Mouse (Mus musculus): Measurements from ENCODE around the gene Dlec1. TPM values are rescaled to one million over a fixed set of nuclear protein-coding genes. Genes with fewer than 3 reads are reported as not detected.

The Dlec1 gene
- total RNA-seq, 2 experiments from 2014 or later, result 0.64 TPM; not detected in 1

GRCm38 (mm10) chr9:119142066-119142465 is 39.8 kb downstream of the Dlec1 start:
- no peak for DNase-seq

GRCm38 (mm10) chr9:119143372-119143771 is 41.1 kb downstream of the Dlec1 start:
- no peak for DNase-seq

DNA sequence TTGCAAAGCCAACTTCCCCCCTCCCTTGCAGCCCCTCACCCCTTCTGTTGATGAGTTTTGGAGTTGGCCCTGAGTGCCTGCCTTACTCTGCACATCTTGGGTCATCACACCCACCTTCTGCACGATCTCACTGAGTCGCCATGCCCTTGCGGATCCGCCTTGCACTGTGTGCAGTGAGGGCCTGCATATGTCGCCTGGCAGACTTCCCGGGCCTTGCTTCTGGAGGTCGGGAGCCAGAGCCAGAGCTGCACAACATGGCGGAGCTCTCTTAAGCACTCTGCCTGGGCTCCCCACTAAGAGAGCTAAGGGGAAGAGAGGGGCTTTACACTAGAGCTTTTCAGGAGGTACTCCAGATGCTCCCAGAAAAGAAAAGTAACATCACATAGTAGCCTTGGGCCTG is 42.4 kb downstream of the Dlec1 start:
- DNase-seq, result no peak

DNA sequence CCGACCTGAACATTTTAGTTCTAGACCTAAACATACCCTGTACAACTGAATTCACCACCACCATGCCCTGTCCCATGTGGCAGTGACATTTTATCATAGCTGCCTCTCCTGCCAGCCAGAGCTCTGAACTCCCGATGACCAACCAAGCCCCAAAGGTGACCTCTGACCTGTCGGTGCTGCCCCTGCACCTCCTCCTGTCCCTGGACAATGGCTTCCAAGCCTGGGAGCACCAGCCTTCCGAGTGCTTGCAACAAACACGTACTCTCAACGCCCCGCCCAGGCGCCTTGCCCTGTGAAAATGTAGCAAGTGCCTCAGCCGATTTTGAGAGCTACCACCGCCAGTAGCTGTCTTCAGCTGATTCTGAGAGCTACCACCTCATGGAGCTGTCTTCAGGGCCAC is 42.9 kb downstream of the Dlec1 start:
- DNase-seq, result no peak

GRCm38 (mm10) chr9:119145638-119146037 is 43.4 kb downstream of the Dlec1 start:
- no peak for DNase-seq

DNA sequence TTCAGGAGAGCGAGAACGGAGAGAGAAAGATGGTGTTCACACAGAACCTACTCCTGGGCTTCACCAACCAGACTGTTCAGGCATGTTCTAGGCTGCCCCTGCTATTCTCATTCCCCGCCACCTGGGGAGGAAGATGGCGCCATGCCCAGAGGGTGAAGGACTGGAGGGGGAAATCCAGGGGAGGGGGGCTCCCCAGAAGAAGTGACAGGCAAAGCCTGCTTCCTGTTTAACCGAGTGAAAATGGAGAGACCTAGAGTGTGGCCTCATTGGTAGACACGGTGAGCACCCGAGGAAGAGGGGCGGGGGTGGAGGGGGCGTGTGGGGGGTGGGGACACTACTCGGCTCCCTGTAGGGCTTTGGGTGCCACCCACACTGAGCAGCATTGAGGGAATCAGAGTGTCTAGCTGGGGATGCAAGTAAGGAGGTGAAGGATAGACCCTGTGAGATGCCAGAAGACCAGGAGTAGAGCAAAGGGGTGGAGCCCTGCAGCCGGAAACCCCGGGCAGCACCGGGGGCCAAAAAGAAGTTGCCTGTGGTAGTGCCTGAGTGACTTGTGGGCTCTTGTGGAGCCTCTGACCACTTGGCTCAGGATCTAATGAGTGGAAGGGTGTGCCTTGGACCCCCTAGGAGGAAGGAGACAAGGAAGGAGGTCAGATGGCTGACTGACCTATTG is 44.0 kb downstream of the Dlec1 start:
- DNase-seq, result no peak

DNA sequence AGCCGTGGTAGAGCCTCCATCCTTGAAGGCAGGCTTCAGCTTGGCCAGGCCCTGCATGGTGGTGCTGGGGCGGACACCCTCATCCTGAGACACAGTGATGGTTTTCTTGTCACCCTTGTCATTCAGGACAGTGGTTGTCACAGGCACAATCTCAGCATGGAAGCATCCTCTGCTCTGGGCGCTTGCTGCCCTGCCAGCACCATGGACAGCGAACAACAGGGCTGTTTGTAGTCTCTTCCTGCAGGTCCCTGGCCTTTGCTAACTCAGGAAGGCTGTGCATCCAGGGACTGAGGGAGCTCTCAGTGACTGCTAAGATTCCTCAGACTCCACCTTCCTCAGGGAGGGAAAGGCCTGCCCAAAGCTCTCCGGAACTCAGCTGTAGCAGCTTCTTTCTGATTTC is 47.3 kb downstream of the Dlec1 start:
- peak; percentile 12 to 56 for DNase-seq

DNA sequence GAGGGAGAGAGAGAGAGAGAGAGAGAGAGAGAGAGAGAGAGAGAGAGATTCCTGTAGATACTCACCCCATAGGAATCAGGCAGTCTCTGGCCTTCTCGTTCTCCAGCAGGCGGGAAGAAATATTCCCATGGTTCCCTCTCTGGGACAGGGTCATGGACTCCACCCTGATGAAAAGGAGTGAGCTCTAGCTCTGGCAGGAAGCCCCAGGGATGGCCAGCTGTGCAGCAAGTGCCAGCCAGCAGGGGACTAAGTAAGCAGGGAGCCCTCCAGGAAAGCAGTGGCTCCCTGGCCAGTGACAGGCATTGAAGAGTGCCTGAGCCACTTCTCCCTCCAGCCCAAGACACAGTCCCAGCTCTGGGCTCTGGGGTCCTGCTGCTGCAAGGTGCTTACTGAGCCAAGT is 49.5 kb downstream of the Dlec1 start:
- no peak for DNase-seq

GRCm38 (mm10) chr9:119155416-119155815 is 53.1 kb downstream of the Dlec1 start:
- DNase-seq, result peak; percentile 8 to 21

GRCm38 (mm10) chr9:119155826-119156225 is 53.5 kb downstream of the Dlec1 start:
- peak in 1 of 2 experiments; percentile 5 for DNase-seq

DNA sequence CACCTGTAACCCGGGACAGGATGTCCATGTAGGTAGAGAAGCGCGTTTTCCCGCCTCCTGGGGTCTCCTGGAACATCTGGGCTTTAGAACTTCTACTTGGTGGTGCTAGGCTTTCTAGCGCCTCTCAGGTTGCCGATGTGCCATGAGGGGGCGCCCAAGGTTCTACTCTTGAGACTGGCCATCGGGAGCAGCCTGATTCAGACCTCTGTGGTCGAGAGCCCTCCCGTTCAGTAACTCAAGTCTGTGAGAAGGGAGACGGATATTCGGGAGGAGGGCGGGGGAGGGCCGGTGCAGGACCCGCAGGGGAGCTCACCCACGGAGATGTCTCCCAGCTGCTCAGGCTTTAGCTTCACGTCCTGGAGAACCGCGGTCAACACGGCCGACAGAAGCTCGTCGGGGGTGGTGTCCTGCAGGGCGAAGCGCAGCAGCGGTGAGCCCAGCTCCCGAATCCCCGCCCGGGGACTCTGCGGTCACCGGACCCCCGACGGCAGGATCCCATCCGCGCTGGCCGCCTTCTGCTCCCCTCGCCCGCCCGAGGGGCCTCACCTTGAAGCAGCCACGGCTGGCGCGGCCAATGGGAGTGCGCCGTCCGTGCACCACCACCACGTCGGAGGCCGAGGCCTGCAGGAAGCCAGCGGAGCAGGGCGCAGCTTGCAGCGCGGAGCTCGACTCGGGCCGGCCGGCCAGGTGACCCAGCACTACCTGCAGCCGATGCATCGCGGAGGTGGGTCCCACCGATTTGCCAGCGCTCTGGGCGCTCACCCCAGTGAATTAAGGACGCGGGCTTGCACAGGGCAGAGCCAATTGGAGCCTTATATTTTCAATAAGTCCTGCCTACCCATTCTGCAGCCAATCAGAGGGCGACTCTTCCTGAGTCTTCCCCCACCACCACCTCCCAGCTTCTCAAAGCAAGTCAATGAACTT is 54.3 kb downstream of the Dlec1 start, which contains the start of gene Acaa1b:
TSS of gene Acaa1b (minus strand) at position 816 of the 924 bp plus-strand sequence.
- peak; percentile 78 to 91 for DNase-seq

- DNase-seq, result no peak
These were observed 56.6 kb downstream of the Dlec1 start, which contains the start of gene Gm47289 for GRCm38 (mm10) chr9:119158861-119159260. TSS of gene Gm47289 (plus strand) at chr9:119159161.

GRCm38 (mm10) chr9:119160689-119161088 is 58.4 kb downstream of the Dlec1 start:
- no peak for DNase-seq

GRCm38 (mm10) chr9:119164743-119165142 is 62.5 kb downstream of the Dlec1 start:
- DNase-seq, result no peak

- peak in 1 of 2 experiments; percentile 20 for DNase-seq
These were observed 63.3 kb downstream of the Dlec1 start for GRCm38 (mm10) chr9:119165548-119165947.

GRCm38 (mm10) chr9:119167608-119168007 is 65.3 kb downstream of the Dlec1 start:
- DNase-seq, result no peak

DNA sequence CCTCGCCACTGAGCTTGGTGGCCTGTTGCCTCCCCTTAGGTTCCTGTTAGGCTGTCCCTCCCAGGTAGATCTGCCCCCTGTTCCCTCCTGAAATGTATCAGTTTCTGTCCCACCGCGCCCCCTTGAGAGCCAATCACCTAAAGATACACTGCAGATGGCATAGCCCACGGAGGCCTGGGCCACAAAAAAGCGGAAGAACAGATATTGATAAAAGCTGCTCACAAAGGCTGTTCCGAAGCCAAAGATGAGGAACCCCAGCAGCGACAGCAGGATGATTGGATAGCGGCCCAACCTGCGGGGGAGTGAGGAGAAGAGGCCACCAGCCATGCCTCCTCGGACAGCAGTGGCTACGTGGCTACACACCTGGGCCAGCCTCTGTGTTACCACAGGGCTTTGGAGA is 77.0 kb downstream of the Dlec1 start:
- no peak for DNase-seq

DNA sequence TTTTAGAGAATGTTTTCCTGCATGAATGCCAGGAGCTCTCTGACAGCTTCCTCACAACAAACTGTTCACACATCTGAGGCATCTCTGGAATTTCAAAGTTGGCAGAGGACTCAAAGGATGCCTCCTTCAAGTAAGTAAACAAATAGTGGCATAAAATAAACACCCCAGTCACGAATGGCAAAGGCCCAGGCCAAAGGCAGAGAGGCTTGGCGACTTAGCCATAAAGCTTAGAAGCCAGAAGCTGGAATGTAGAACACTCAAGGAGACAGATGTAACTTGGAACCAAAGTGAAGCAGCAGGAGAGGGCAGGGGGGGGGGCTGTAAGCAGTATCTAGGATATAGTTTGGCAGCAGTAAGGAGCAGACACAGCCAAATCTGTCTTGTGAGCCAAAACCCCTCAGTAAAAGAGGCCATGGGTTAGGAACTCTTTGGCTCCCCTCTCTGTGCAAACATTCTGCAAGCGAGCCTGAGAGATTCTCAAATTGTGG is 79.0 kb downstream of the Dlec1 start:
- DNase-seq, result peak; percentile 55 to 67

DNA sequence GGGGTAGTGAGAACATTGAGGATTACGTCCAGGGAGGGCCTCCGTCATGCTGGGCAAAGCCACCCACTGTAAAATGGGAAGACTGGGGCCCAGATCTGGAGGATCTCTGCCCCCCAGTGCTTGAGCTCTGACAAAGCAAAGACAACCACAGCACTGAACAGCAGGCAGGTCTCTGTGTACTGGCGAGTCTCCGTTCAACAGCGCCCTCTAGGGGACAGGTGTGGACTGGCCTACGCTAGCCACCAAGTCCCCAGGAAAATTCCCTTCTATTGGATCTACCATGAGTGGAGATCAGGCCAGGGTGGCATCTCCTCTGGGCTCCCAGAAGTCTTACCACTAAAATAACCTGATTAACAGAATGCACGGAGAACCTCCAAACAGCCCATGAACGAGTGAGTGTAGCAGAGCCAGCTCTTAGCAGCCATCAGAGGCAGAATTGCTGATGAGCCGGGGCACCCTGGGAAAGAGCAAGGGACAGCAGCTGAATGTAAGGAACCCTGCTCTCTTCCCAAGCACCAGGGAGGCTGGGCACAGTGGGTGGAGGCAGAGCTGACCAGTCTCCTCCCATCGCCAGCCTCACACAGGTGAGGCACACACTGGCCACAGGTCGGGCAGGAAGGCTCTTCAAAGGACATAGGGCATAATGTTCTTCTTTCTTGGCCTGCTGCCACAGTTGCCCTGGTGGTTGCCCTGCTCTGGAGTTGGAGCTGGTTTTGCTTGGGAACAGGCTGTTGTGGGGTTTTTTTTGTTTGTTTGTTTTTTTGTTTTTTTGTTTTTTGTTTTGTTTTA is 90.1 kb downstream of the Dlec1 start:
- DNase-seq, result peak; percentile 14 to 47
